Mouse (Mus musculus): ENCODE data around the gene Pomgnt2. TPM values are rescaled to one million over a fixed set of nuclear protein-coding genes. Genes with fewer than 3 reads are reported as not detected.
"Not testable (repeated sequence)": the region's sequence is repeated elsewhere in the genome, so short reads cannot be mapped to it uniquely, and the experiment has no call there.

Pomgnt2 gene
- polyA plus RNA-seq, 1 experiment from 2014 or later = 17.1 TPM

- peak overlapping the region; percentile 57; the same call in 1 of the 2 replicates for H3K27ac ChIP-seq
- no peak overlapping the region for H3K9ac ChIP-seq
- peaks cover 21% of the 10 kb centered on the region for H3K4me1 ChIP-seq
- H3K4me2 ChIP-seq = no peak overlapping the region
- no peaks in the 10 kb centered on the region for H3K9me3 ChIP-seq (replicated peaks)
- no peaks in the 10 kb centered on the region for H3K36me3 ChIP-seq
- ATAC-seq (replicated peaks; ENCODE audit: low FRiP score) = no peak
- no peaks in the 10 kb centered on the region for H3K27me3 ChIP-seq
- no peak overlapping the region for H3K4me3 ChIP-seq (replicated peaks)
- WGBS = 52% methylated on average over 7 of the region's 7 CpGs
Measured at GRCm38 (mm10) chr9:122025855-122026590, 29.1 kb upstream of the Pomgnt2 start.

- no peak for ATAC-seq (replicated peaks; ENCODE audit: low FRiP score)
- H3K4me1 ChIP-seq = peaks cover 18% of the 10 kb centered on the region
- no peak overlapping the region for H3K4me3 ChIP-seq (replicated peaks)
- 89% methylated on average over 6 of the region's 6 CpGs for WGBS
- H3K9me3 ChIP-seq (replicated peaks) = no peaks in the 10 kb centered on the region
- H3K36me3 ChIP-seq = no peaks in the 10 kb centered on the region
- H3K27ac ChIP-seq = no peak overlapping the region
- H3K9ac ChIP-seq = no peak overlapping the region
- H3K4me2 ChIP-seq = no peak overlapping the region
- H3K27me3 ChIP-seq = no peaks in the 10 kb centered on the region
Measured at GRCm38 (mm10) chr9:122024419-122024818, 27.5 kb upstream of the Pomgnt2 start.

DNA sequence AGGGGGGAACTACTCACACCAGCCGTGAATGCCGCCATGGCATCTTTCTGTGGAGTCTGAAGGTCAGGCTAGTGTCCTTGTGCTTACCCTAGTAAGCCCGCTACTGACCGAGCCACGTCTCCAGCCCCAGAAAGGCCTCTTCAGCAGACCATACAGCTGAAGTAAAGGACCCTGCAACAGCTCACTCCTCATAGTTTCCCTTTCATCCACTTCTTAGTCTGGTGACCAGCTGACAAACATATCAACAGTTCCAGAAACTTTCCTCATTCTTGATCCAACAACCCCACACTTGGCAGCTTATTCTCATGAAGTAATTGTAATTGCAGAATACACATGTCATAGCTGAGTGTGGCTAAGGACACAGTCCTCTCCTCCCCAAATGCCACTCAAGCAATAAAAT lies 27.0 kb upstream of the Pomgnt2 start:
- H3K27me3 ChIP-seq = no peaks in the 10 kb centered on the region
- peaks cover 24% of the 10 kb centered on the region for H3K4me1 ChIP-seq
- no peaks in the 10 kb centered on the region for H3K36me3 ChIP-seq
- no peak overlapping the region for H3K4me2 ChIP-seq
- peak overlapping the region; percentile 78; the same call in 1 of the 2 replicates for H3K27ac ChIP-seq
- no peaks in the 10 kb centered on the region for H3K9me3 ChIP-seq (replicated peaks)
- no peak for ATAC-seq (replicated peaks; ENCODE audit: low FRiP score)
- no peak overlapping the region for H3K4me3 ChIP-seq (replicated peaks)
- H3K9ac ChIP-seq = no peak overlapping the region
- WGBS = 79% methylated on average over 5 of the region's 5 CpGs

- Histone ChIP-seq H3K9me3 (replicated peaks) (no peaks in the 10 kb centered on the region), H3K4me3 (replicated peaks) (no peak overlapping the region), H3K4me1 (peaks cover 19% of the 10 kb centered on the region), H3K27ac (peak overlapping the region; percentile 78), H3K9ac (no peak overlapping the region), H3K27me3 (no peaks in the 10 kb centered on the region), H3K36me3 (no peaks in the 10 kb centered on the region), H3K4me2 (no peak overlapping the region)
- no peak; the same call in 1 of the 2 replicates for ATAC-seq (replicated peaks; ENCODE audit: low FRiP score)
- WGBS = 61% methylated on average over 9 of the region's 9 CpGs
Measured at GRCm38 (mm10) chr9:122022776-122023175, 25.9 kb upstream of the Pomgnt2 start.

- H3K36me3 ChIP-seq = no peaks in the 10 kb centered on the region
- no peak overlapping the region for H3K9ac ChIP-seq
- no peak for ATAC-seq (replicated peaks; ENCODE audit: low FRiP score)
- H3K9me3 ChIP-seq (replicated peaks) = no peaks in the 10 kb centered on the region
- no peak overlapping the region for H3K27ac ChIP-seq
- no peaks in the 10 kb centered on the region for H3K27me3 ChIP-seq
- H3K4me3 ChIP-seq (replicated peaks) = no peak overlapping the region
- peaks cover 13% of the 10 kb centered on the region for H3K4me1 ChIP-seq
- no peak overlapping the region for H3K4me2 ChIP-seq
- 95% methylated on average over 5 of the region's 5 CpGs for WGBS
Measured at GRCm38 (mm10) chr9:122021581-122021980, 24.7 kb upstream of the Pomgnt2 start.

DNA sequence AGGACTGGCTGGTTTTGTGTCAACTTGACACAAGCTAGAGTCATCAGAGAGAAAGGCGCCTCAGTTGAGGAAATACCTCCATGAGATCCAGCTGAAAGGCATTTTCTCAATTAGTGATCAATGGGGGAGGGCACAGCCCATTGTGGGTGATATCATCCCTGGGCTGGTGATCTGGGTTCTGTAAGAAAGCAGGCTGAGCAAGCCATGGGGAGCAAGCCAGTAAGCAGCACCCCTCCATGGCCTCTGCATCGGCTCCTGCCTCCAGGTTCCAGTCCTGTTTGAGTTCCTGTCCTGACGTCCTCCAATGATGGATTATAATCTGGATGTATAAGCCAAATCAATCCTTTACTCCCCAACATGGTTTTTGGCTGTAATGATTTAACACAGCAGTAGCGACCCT lies 24.3 kb upstream of the Pomgnt2 start:
- not testable (repeated sequence) for H3K4me3 ChIP-seq (replicated peaks); H3K9ac ChIP-seq; H3K4me2 ChIP-seq; H3K4me1 ChIP-seq; ATAC-seq (replicated peaks; ENCODE audit: low FRiP score); H3K27ac ChIP-seq; H3K27me3 ChIP-seq; H3K9me3 ChIP-seq (replicated peaks); H3K36me3 ChIP-seq
- 84% methylated on average over 4 of the region's 4 CpGs for WGBS

GRCm38 (mm10) chr9:122020321-122020720 lies 23.4 kb upstream of the Pomgnt2 start:
- no peak for ATAC-seq (replicated peaks; ENCODE audit: low FRiP score)
- no peaks in the 10 kb centered on the region for H3K36me3 ChIP-seq
- no peak overlapping the region for H3K27ac ChIP-seq
- 83% methylated on average over 4 of the region's 4 CpGs for WGBS
- H3K4me3 ChIP-seq (replicated peaks) = no peak overlapping the region
- H3K9me3 ChIP-seq (replicated peaks) = no peaks in the 10 kb centered on the region
- peaks cover 8% of the 10 kb centered on the region for H3K4me1 ChIP-seq
- H3K27me3 ChIP-seq = no peaks in the 10 kb centered on the region
- no peak overlapping the region for H3K4me2 ChIP-seq
- no peak overlapping the region for H3K9ac ChIP-seq

DNA sequence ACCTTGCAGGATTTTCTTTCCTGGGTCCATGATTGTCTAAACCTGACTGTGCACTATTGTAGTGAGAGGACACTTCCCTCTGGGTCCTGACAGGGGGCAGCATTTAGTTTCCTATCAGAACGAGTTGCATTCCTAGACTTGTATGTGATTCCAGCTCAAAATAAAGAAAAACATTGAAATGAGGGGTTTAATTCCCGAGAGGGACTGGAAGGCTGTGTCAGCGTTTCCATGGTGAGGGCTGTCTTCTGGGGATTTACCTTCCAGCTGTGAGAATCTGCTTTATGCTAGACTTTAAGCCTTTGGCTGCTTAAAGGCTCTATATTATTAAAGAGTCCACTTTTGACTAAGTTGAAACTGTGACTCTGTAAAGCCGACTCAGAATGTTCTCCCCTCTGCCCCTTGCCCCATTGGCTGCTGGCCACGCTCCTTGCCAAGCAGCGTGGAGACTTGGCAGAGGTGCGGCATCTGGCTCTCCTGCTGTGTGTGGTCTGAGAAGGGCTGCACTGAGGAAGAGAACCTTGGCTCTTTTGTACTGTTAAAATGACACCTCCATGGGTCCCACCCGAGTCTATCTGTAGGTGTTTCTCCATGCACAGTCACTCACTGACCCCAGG lies 22.0 kb upstream of the Pomgnt2 start:
- no peaks in the 10 kb centered on the region for H3K36me3 ChIP-seq

DNA sequence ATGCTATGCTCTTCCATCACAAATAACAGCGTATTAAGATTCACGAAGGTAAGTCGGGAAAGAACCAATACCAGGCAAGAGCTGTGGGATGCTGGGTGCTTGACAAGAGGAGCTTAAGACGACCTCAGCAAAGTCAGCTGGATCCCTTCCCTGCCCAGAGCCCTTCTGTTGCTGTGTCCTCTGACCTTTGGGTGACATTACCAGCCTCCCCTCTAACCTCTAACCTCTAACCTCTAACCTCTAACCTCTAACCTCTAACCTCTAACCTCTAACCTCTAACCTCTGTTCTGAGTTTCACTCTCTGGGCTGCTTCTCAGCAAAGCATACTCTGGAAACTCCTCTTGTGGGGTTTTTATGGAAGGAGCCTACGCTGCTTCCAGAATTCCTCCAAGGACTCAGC lies 21.2 kb upstream of the Pomgnt2 start:
- Histone ChIP-seq H3K9me3 (replicated peaks) (no peaks in the 10 kb centered on the region), H3K4me3 (replicated peaks) (no peak overlapping the region), H3K27ac (no peak overlapping the region), H3K9ac (no peak overlapping the region), H3K27me3 (no peaks in the 10 kb centered on the region), H3K4me1 (peaks cover 6% of the 10 kb centered on the region), H3K36me3 (no peaks in the 10 kb centered on the region), H3K4me2 (no peak overlapping the region)
- 83% methylated on average over 5 of the region's 5 CpGs for WGBS
- ATAC-seq (replicated peaks; ENCODE audit: low FRiP score) = no peak

More for the DNA sequence above, 22.0 kb upstream of the Pomgnt2 start:
- ATAC-seq (replicated peaks; ENCODE audit: low FRiP score) = peak; percentile 70; the same call in 1 of the 2 replicates
- H3K27me3 ChIP-seq = no peaks in the 10 kb centered on the region
- peaks cover 8% of the 10 kb centered on the region for H3K4me1 ChIP-seq
- no peaks in the 10 kb centered on the region for H3K9me3 ChIP-seq (replicated peaks)
- H3K27ac ChIP-seq = no peak overlapping the region
- no peak overlapping the region for H3K9ac ChIP-seq
- H3K4me2 ChIP-seq = peak overlapping the region; percentile 29
- 14% methylated on average over 8 of the region's 8 CpGs for WGBS
- H3K4me3 ChIP-seq (replicated peaks) = no peak overlapping the region

- H3K4me2 ChIP-seq = no peak overlapping the region
- H3K27ac ChIP-seq = no peak overlapping the region
- 16% methylated on average over 10 of the region's 10 CpGs for WGBS
- no peak for ATAC-seq (replicated peaks; ENCODE audit: low FRiP score)
- H3K9ac ChIP-seq = no peak overlapping the region
- H3K36me3 ChIP-seq = no peaks in the 10 kb centered on the region
- no peak overlapping the region for H3K4me3 ChIP-seq (replicated peaks)
- H3K27me3 ChIP-seq = no peaks in the 10 kb centered on the region
- no peaks in the 10 kb centered on the region for H3K9me3 ChIP-seq (replicated peaks)
- peaks cover 5% of the 10 kb centered on the region for H3K4me1 ChIP-seq
Measured at GRCm38 (mm10) chr9:122014241-122014667, 17.3 kb upstream of the Pomgnt2 start.

DNA sequence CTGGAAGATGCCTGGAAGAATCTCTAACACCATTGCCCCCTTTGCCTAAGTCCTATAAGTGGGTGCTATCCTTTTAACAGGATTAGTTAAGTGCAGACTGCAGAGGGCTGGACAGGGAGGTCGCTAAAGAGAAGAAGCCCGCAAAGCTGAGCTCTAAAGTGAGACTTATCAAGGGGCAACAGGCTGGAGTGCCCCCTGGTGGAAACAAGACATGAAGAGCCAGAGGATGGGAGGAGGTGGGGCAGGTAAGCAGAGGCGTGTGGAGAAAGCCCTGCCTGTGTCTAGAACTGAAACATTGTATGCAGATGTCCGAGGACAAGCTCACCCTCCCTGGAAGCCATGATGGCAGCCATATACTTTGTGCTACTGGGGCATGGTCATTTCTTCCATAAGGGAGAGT lies 16.7 kb upstream of the Pomgnt2 start:
- Histone ChIP-seq H3K4me2 (no peak overlapping the region), H3K4me1 (no peaks in the 10 kb centered on the region), H3K9me3 (replicated peaks) (no peaks in the 10 kb centered on the region), H3K27ac (no peak overlapping the region), H3K36me3 (no peaks in the 10 kb centered on the region), H3K9ac (no peak overlapping the region), H3K27me3 (no peaks in the 10 kb centered on the region), H3K4me3 (replicated peaks) (no peak overlapping the region)
- WGBS = 81% methylated on average over 4 of the region's 4 CpGs
- ATAC-seq (replicated peaks; ENCODE audit: low FRiP score) = no peak

GRCm38 (mm10) chr9:122012816-122013215 lies 15.9 kb upstream of the Pomgnt2 start:
- ATAC-seq (replicated peaks; ENCODE audit: low FRiP score) = no peak
- no peak overlapping the region for H3K4me3 ChIP-seq (replicated peaks)
- H3K9ac ChIP-seq = no peak overlapping the region
- H3K4me1 ChIP-seq = no peaks in the 10 kb centered on the region
- no peaks in the 10 kb centered on the region for H3K27me3 ChIP-seq
- H3K4me2 ChIP-seq = no peak overlapping the region
- 80% methylated on average over 2 of the region's 2 CpGs for WGBS
- no peaks in the 10 kb centered on the region for H3K36me3 ChIP-seq
- H3K9me3 ChIP-seq (replicated peaks) = 0 out of 2 replicates have a peak, but pooled peaks cover 3% of the 10 kb centered on the region
- no peak overlapping the region for H3K27ac ChIP-seq

Data from kidney, embryonic 15.5 days (tissue).